Mouse (Mus musculus): Measurements from ENCODE around the gene Xpot. TPM values are rescaled to one million over a fixed set of nuclear protein-coding genes. Genes with fewer than 3 reads are reported as not detected.

The Xpot gene
- polyA plus RNA-seq, 1 experiment from 2014 or later: 61.0 TPM

DNA sequence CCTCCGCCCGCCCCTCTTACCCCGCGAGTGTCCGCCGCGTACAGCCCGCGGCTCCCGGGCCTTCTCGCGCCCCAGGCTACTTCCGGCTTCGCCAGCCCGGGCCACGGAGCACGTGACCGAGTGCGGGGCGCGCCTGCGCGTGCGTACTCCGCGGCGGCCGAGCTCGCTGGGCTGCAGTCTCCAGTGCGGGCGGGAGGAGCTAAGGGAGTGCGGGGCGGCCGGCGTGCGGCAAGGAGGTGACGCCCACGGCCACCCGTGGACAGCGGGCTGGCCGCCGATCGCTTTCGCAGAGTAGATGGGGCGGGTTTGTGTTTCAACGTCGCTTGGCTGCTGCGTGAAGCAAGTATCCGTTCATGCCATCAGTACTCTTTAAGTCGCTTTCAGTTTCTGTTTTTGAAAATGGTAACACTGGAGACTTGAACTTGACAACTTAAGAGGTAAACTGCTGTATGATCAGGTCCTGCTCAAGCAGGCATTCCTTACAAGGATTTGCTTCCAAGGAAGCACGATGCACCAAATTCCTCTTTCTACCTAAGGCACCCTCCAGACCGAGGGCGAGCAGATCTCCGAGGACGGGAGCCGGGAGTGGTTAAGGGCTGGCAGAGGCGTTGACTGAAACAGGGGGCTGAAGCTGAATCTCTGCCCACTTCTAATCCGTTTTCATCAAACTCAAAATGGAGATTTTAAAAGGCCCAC, 39.3 kb downstream of the Xpot start, which contains the start of gene Tbk1:
Gene Tbk1 (minus strand): TSS at position 113 of the 696 bp plus-strand sequence.
- DNase-seq (ENCODE audit: low spot score): peak; percentile 94
- Histone ChIP-seq H3K4me2 (ENCODE audit: low read depth) (peak within 1 kb of the TSS; percentile 76), H3K4me1 (ENCODE audit: control insufficient read depth, insufficient read depth, low read length) (peaks cover 3% of the 10 kb centered on the region; the same call in 1 of the 2 replicates), H3K27ac (ENCODE audit: low read depth, low read length) (no peak within 1 kb of the TSS), H3K4me3 (ENCODE audit: low read depth, low read length) (peak within 1 kb of the TSS; percentile 82), H3K9me3 (ENCODE audit: control insufficient read depth, low read length) (no peaks in the 10 kb centered on the region), H3K27me3 (ENCODE audit: control insufficient read depth, insufficient read depth, low read length) (no peaks in the 10 kb centered on the region), H3K9ac (ENCODE audit: low read length) (peak within 1 kb of the TSS; percentile 87), H3K36me3 (ENCODE audit: control insufficient read depth, insufficient read depth, low read length) (peaks cover 10% of the 10 kb centered on the region)
- WGBS: under 1% methylated on average over 46 of the region's 58 CpGs
- peak; percentile 97 for ATAC-seq (ENCODE audit: insufficient read depth, low FRiP score, low TSS enrichment)

DNA sequence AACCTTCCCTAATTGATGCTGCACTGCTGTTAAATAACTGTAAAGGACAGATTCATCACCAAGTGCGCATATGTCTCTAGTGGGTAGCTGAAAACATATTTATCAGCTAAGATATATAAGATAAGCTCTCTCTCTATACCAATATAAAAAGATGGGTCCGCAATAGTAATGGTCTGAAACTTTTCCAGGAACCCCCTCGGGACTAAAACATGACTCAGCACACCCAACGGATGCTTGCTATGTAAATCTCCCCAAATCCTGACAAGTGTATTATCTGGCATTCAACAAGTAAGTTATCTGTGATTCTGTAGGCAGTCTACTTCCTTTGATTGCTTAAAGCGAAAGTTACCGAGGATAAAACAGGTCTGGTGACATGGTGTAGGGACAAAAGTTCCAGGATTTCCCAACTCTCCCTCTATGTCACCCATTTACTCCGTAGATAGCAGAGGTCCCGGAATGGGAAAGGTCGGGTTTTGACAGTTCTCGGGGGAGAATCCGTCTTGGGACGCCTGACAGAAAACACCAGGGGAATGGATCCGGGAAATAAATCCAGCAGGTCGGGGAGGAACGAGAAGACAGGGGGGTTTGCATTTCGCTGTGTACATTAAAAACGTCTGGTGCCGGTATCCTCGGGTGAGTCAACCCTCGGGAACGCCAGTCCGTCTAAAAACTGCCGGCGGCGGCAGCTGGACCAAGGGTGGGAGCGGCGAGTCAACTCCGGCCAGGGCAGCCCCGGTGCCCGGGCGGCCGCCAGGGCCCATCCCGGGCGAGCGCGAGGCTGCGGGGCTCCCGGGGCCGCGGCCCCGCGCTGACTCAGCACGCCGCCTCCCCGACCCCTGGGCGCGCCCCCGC, 40.1 kb downstream of the Xpot start:
- peak; percentile 34 for DNase-seq (ENCODE audit: low spot score)
- no peak overlapping the region for H3K27ac ChIP-seq (ENCODE audit: low read depth, low read length)
- 7% methylated on average over 27 of the region's 48 CpGs for WGBS

DNA sequence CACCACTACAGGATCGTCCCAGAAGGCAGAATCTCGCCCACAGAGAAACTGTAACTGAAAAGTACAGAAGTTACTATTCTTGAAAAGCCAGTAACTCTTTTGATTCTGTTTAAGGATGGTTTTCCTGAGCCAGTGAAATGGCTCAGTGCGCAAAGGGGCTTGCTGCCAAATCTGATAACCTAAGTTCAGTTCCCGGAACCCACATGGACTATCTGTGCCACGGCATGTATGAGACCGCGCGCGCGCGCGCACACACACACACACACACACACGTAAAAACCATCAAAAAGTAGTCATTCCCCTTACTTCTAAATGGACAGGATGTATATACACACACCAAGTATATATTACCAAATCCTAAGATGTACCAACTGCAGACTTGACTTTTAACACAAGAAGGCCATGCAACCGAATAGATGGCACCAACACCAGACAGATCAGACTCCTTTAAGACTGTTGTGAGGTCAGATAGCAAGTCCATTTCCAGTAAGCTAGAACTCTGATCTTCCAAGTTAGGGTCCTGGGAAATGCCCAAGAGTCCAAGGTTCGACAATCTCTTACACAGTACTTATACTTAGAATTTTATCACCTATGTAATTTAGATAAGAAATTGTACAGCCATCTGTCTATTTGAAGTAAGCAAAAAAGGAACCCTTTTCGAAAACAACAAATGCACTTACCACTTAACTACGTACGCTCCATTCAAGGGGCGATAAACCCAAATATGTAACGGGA, 40.9 kb downstream of the Xpot start:
- ATAC-seq (ENCODE audit: insufficient read depth, low FRiP score, low TSS enrichment) (no peak), DNase-seq (ENCODE audit: low spot score) (no peak)
- H3K27me3 ChIP-seq (ENCODE audit: control insufficient read depth, insufficient read depth, low read length): no peaks in the 10 kb centered on the region
- peak overlapping the region; percentile 76 for H3K4me2 ChIP-seq (ENCODE audit: low read depth)
- H3K9ac ChIP-seq (ENCODE audit: low read length): no peak overlapping the region
- H3K27ac ChIP-seq (ENCODE audit: low read depth, low read length): no peak overlapping the region
- WGBS: 93% methylated on average over 20 of the region's 20 CpGs
- H3K9me3 ChIP-seq (ENCODE audit: control insufficient read depth, low read length): no peaks in the 10 kb centered on the region
- H3K4me1 ChIP-seq (ENCODE audit: control insufficient read depth, insufficient read depth, low read length): peaks cover 3% of the 10 kb centered on the region; the same call in 1 of the 2 replicates
- no peak overlapping the region for H3K4me3 ChIP-seq (ENCODE audit: low read depth, low read length)
- peaks cover 15% of the 10 kb centered on the region for H3K36me3 ChIP-seq (ENCODE audit: control insufficient read depth, insufficient read depth, low read length)

More for the DNA sequence above, 40.1 kb downstream of the Xpot start:
- H3K9me3 ChIP-seq (ENCODE audit: control insufficient read depth, low read length): no peaks in the 10 kb centered on the region
- H3K4me1 ChIP-seq (ENCODE audit: control insufficient read depth, insufficient read depth, low read length): peaks cover 3% of the 10 kb centered on the region; the same call in 1 of the 2 replicates
- H3K4me3 ChIP-seq (ENCODE audit: low read depth, low read length): peak overlapping the region; percentile 82
- H3K27me3 ChIP-seq (ENCODE audit: control insufficient read depth, insufficient read depth, low read length): no peaks in the 10 kb centered on the region
- ATAC-seq (ENCODE audit: insufficient read depth, low FRiP score, low TSS enrichment): peak; percentile 74
- H3K36me3 ChIP-seq (ENCODE audit: control insufficient read depth, insufficient read depth, low read length): peaks cover 11% of the 10 kb centered on the region
- H3K9ac ChIP-seq (ENCODE audit: low read length): peak overlapping the region; percentile 87
- peak overlapping the region; percentile 76 for H3K4me2 ChIP-seq (ENCODE audit: low read depth)

DNA sequence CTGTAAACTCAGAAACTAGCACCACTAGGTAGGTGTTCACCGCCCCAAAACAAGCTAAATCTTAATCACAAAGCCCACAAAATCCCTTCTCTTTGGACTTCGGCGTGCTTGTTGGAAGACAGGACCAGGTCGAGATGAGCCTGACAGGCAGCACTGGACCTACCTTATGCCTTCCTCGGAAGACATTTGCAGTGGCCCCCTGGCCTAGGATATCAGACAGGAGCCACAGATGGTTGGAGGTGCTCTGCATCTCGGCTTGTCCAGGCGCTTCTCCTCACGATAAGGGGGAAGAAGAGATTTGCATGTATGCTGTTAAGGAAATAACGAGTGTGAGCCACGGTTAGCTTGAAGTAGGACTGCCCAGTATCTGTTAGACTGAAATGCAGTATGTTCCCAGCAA, 42.1 kb downstream of the Xpot start:
- Histone ChIP-seq H3K9me3 (ENCODE audit: control insufficient read depth, low read length) (no peaks in the 10 kb centered on the region), H3K4me1 (ENCODE audit: control insufficient read depth, insufficient read depth, low read length) (peaks cover 3% of the 10 kb centered on the region; the same call in 1 of the 2 replicates)
- ATAC-seq (ENCODE audit: insufficient read depth, low FRiP score, low TSS enrichment): no peak

DNA sequence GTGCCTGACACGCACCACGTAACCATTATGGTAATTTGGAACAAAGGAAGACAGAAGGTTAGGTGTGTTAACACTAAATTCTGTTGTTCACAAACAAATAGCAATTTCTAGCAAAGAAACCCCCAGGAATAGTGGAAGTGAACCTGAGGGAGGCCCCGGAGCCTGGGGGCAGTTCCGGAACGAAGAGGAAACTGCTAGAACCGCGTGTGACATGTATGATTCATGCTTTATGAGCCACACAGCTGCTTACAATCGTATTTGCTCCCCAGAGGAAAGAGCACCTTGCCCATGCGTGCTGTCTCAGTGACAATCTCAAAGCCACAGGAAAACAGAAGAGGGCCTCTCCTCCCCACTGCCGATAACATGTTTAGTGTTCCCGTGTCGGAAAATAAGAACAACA, 43.1 kb downstream of the Xpot start:
- Histone ChIP-seq H3K9ac (ENCODE audit: low read length) (no peak overlapping the region), H3K9me3 (ENCODE audit: control insufficient read depth, low read length) (no peaks in the 10 kb centered on the region), H3K27me3 (ENCODE audit: control insufficient read depth, insufficient read depth, low read length) (no peaks in the 10 kb centered on the region), H3K4me2 (ENCODE audit: low read depth) (no peak overlapping the region), H3K4me3 (ENCODE audit: low read depth, low read length) (no peak overlapping the region), H3K4me1 (ENCODE audit: control insufficient read depth, insufficient read depth, low read length) (peaks cover 3% of the 10 kb centered on the region; the same call in 1 of the 2 replicates), H3K27ac (ENCODE audit: low read depth, low read length) (no peak overlapping the region), H3K36me3 (ENCODE audit: control insufficient read depth, insufficient read depth, low read length) (peaks cover 17% of the 10 kb centered on the region)
- ATAC-seq (ENCODE audit: insufficient read depth, low FRiP score, low TSS enrichment) (no peak), DNase-seq (ENCODE audit: low spot score) (no peak)
- WGBS: 95% methylated on average over 12 of the region's 12 CpGs

More for the DNA sequence above, 42.1 kb downstream of the Xpot start:
- no peak overlapping the region for H3K27ac ChIP-seq (ENCODE audit: low read depth, low read length)
- no peak overlapping the region for H3K9ac ChIP-seq (ENCODE audit: low read length)
- 93% methylated on average over 10 of the region's 10 CpGs for WGBS
- no peak for DNase-seq (ENCODE audit: low spot score)
- H3K4me3 ChIP-seq (ENCODE audit: low read depth, low read length): no peak overlapping the region
- no peak overlapping the region for H3K4me2 ChIP-seq (ENCODE audit: low read depth)
- no peaks in the 10 kb centered on the region for H3K27me3 ChIP-seq (ENCODE audit: control insufficient read depth, insufficient read depth, low read length)
- H3K36me3 ChIP-seq (ENCODE audit: control insufficient read depth, insufficient read depth, low read length): peaks cover 15% of the 10 kb centered on the region

DNA sequence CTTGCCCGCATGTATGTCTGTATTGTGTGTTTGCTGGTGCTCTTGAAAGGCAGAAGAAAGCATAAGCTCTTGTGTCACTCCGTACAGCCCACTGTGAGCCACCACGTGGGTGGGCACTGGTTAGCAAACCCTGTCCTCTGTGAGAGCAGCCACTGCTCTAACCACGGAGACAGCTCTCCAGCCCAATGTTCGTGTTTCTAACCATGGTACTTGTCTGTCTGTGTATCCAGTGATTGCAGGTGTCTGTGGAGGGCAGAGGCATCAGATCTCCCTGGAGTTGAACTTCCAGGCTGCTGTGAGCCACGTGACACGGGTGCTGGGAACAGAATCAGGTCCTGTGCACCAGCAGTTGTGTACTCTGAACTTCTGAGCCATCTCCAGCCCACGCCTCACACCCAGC, 43.8 kb downstream of the Xpot start:
- H3K36me3 ChIP-seq (ENCODE audit: control insufficient read depth, insufficient read depth, low read length): peaks cover 17% of the 10 kb centered on the region
- 94% methylated on average over 8 of the region's 8 CpGs for WGBS

DNA sequence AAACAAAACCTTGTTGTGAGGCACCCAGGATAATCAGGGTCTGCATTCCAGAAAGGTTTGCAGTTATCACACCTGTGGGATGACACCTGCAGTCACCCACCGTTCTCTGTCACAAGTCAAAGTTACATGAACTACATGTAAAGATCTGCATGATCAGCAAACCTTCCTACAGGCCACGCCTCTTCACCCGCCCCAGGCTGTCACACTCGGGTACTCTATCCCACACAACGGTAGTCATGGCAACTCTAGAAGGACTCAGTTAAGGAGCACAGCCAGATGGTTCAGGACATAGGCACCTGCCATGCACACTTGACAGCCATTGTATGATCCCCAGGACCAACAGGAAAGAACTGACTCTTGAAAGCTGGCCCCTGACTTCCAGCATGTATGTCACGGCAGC, 44.7 kb downstream of the Xpot start:
- no peak for ATAC-seq (ENCODE audit: insufficient read depth, low FRiP score, low TSS enrichment)

More for the DNA sequence above, 43.8 kb downstream of the Xpot start:
- no peak overlapping the region for H3K27ac ChIP-seq (ENCODE audit: low read depth, low read length)
- ATAC-seq (ENCODE audit: insufficient read depth, low FRiP score, low TSS enrichment) (no peak), DNase-seq (ENCODE audit: low spot score) (no peak)
- no peak overlapping the region for H3K4me3 ChIP-seq (ENCODE audit: low read depth, low read length)
- no peak overlapping the region for H3K9ac ChIP-seq (ENCODE audit: low read length)
- no peaks in the 10 kb centered on the region for H3K27me3 ChIP-seq (ENCODE audit: control insufficient read depth, insufficient read depth, low read length)
- no peaks in the 10 kb centered on the region for H3K9me3 ChIP-seq (ENCODE audit: control insufficient read depth, low read length)
- H3K4me2 ChIP-seq (ENCODE audit: low read depth): no peak overlapping the region
- H3K4me1 ChIP-seq (ENCODE audit: control insufficient read depth, insufficient read depth, low read length): peaks cover 3% of the 10 kb centered on the region; the same call in 1 of the 2 replicates

DNA sequence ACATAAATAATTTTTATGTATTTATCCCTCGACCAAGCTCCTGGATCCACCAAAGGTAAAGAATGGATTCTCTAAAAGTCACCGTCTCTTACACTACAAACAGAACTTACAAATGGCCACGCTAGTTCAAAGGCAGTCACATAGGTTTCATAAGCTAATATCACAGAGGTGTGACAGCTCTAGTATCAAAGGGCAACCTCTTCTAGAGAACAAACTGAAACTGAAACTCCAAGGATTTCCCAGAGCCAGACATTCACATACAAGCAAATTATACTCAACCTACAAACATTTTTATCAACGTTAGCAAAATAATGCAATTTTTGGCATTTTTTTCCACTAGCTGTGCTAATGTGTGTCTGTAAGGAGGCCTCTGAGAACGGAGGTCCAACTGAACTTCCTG, 45.8 kb downstream of the Xpot start:
- Histone ChIP-seq H3K36me3 (ENCODE audit: control insufficient read depth, insufficient read depth, low read length) (peaks cover 17% of the 10 kb centered on the region), H3K4me3 (ENCODE audit: low read depth, low read length) (no peak overlapping the region), H3K9me3 (ENCODE audit: control insufficient read depth, low read length) (no peaks in the 10 kb centered on the region), H3K27ac (ENCODE audit: low read depth, low read length) (no peak overlapping the region), H3K9ac (ENCODE audit: low read length) (no peak overlapping the region), H3K4me1 (ENCODE audit: control insufficient read depth, insufficient read depth, low read length) (no peaks in the 10 kb centered on the region; the same call in 1 of the 2 replicates), H3K27me3 (ENCODE audit: control insufficient read depth, insufficient read depth, low read length) (no peaks in the 10 kb centered on the region), H3K4me2 (ENCODE audit: low read depth) (no peak overlapping the region)
- DNase-seq (ENCODE audit: low spot score) (no peak), ATAC-seq (ENCODE audit: insufficient read depth, low FRiP score, low TSS enrichment) (no peak)
- 96% methylated on average over 5 of the region's 5 CpGs for WGBS

More for the DNA sequence above, 44.7 kb downstream of the Xpot start:
- Histone ChIP-seq H3K4me2 (ENCODE audit: low read depth) (no peak overlapping the region), H3K4me1 (ENCODE audit: control insufficient read depth, insufficient read depth, low read length) (peaks cover 3% of the 10 kb centered on the region; the same call in 1 of the 2 replicates), H3K27me3 (ENCODE audit: control insufficient read depth, insufficient read depth, low read length) (no peaks in the 10 kb centered on the region), H3K9ac (ENCODE audit: low read length) (no peak overlapping the region), H3K4me3 (ENCODE audit: low read depth, low read length) (no peak overlapping the region), H3K27ac (ENCODE audit: low read depth, low read length) (no peak overlapping the region), H3K36me3 (ENCODE audit: control insufficient read depth, insufficient read depth, low read length) (peaks cover 17% of the 10 kb centered on the region), H3K9me3 (ENCODE audit: control insufficient read depth, low read length) (no peaks in the 10 kb centered on the region)
- DNase-seq (ENCODE audit: low spot score): no peak
- 88% methylated on average over 6 of the region's 6 CpGs for WGBS
